Mouse (Mus musculus) spleen, postnatal 36 days (tissue): ENCODE results near the gene Pym1.
A peak's percentile ranks its signal among the peaks of the same experiment; 100 is the strongest.

Source experiments
- DNase-seq, 2 experiments: peaks; one replicate each; pipeline ENCODE4 v3.0.0; 2022; ENCODE audit warnings: low spot score in 2 of 2, mixed read lengths in 1 of 2

Pym1 gene

GRCm38 (mm10) chr10:128744680-128745601 lies 2.7 kb upstream of the Pym1 start, which contains the start of gene Dgka:
Gene Dgka, minus strand, starts transcription at chr10:128744855.
- DNase-seq = peak; percentile 73 to 79

GRCm38 (mm10) chr10:128745946-128746613 lies 1.6 kb upstream of the Pym1 start:
- peak; percentile 92 to 93 for DNase-seq

GRCm38 (mm10) chr10:128746972-128747645 lies 580 bp upstream of the Pym1 start:
- no peak for DNase-seq

- DNase-seq = peak; percentile 68 to 78
Observed at GRCm38 (mm10) chr10:128748252-128748864, 669 bp downstream of the Pym1 start.

- no peak for DNase-seq
Observed at GRCm38 (mm10) chr10:128772895-128773294, 25.2 kb downstream of the Pym1 start.

GRCm38 (mm10) chr10:128773685-128774084 lies 26.0 kb downstream of the Pym1 start:
- DNase-seq = no peak

- no peak for DNase-seq
Observed at GRCm38 (mm10) chr10:128778441-128778840, 30.8 kb downstream of the Pym1 start.

GRCm38 (mm10) chr10:128779011-128779795 lies 31.5 kb downstream of the Pym1 start:
- peak; percentile 40 to 50 for DNase-seq

- DNase-seq = no peak
Observed at GRCm38 (mm10) chr10:128780200-128780599, 32.5 kb downstream of the Pym1 start.

GRCm38 (mm10) chr10:128790398-128791124 lies 42.9 kb downstream of the Pym1 start, which contains the start of gene Mmp19:
Gene Mmp19, plus strand, starts transcription at chr10:128790910.
- DNase-seq = no peak

- DNase-seq = no peak
Observed at GRCm38 (mm10) chr10:128792041-128792440, 44.4 kb downstream of the Pym1 start.

- DNase-seq = no peak
Observed at GRCm38 (mm10) chr10:128793258-128793657, 45.6 kb downstream of the Pym1 start.

GRCm38 (mm10) chr10:128794391-128794790 lies 46.7 kb downstream of the Pym1 start:
- DNase-seq = no peak

GRCm38 (mm10) chr10:128795581-128795980 lies 47.9 kb downstream of the Pym1 start:
- DNase-seq = no peak

GRCm38 (mm10) chr10:128798676-128799075 lies 51.0 kb downstream of the Pym1 start:
- DNase-seq = no peak

GRCm38 (mm10) chr10:128801981-128802495 lies 54.3 kb downstream of the Pym1 start:
- DNase-seq = no peak

- DNase-seq = no peak
Observed at GRCm38 (mm10) chr10:128802956-128803355, 55.3 kb downstream of the Pym1 start.

- DNase-seq = no peak
Observed at GRCm38 (mm10) chr10:128803361-128803760, 55.7 kb downstream of the Pym1 start.

- DNase-seq = no peak
Observed at GRCm38 (mm10) chr10:128803771-128804270, 56.1 kb downstream of the Pym1 start, which contains the start of gene Dnajc14. Gene Dnajc14, plus strand, starts transcription at chr10:128804062.
